Comparison of ENCODE assay signal across 7 mouse cellular contexts in the genomic region with DNA sequence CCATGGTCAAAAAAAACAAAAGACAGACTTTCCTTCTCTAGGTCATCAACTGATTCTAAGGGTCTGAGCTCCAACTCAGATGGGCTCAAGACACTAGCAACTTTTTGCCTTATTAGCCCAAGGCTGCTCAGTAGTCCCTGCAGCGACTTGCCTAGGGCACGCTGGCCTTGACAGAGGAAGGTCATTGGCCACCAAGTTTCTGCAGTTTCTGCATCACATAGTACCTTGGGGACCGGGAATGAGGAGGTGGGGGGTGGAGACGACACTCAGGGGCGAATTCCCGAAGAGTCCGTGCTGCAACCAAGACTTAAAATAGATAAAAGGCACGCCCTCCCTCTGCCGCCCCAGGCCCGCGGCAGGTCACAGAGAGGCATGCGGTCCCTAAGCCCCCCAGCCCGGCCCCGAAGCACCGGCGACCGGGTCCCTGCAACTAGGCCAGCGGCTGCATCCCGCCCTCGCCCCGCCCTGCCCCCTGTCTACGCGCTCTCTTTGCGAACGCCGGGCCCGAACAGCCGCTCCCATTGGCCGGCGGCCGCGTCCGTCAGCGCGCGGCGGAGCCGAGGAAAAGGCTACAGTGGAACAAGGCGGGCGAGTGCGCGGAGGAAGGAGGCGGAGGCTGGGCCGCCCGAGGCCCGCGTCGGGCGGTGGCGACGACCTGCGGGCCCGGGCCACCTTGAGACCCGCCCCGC. TPM values are rescaled to one million over a fixed set of nuclear protein-coding genes. Genes with fewer than 3 reads are reported as not detected.
DNase-seq lines count a peak whose midpoint lies in the region; ATAC-seq lines count a peak whose summit lies in the region.

No protein-coding gene starts in this region.

- ATAC-seq in limb, embryonic 11.5 days (ENCODE audit: insufficient number of reproducible peaks, low FRiP score, low TSS enrichment, low read depth) = peak; percentile 94
- ATAC-seq in midbrain, embryonic 14.5 days (ENCODE audit: low FRiP score, low TSS enrichment) = peak; percentile 94

- peak overlapping the region; percentile 77 for H3K4me2 ChIP-seq in limb, embryonic 11.5 days (ENCODE audit: low read depth, severe bottlenecking)
- peak overlapping the region; percentile 66 for H3K4me2 ChIP-seq in midbrain, embryonic 14.5 days (ENCODE audit: low read length)

- peaks cover 5% of the 10 kb centered on the region for H3K36me3 ChIP-seq in embryonic facial prominence, embryonic 10.5 days (replicated peaks)
- no peaks in the 10 kb centered on the region for H3K36me3 ChIP-seq in limb, embryonic 11.5 days (ENCODE audit: control insufficient read depth, insufficient read depth, low read length)
- H3K36me3 ChIP-seq in midbrain, embryonic 14.5 days (ENCODE audit: control insufficient read depth, insufficient read depth, low read length) = no peaks in the 10 kb centered on the region

- peaks cover 57% of the 10 kb centered on the region for H3K4me1 ChIP-seq in embryonic facial prominence, embryonic 10.5 days
- peaks cover 19% of the 10 kb centered on the region for H3K4me1 ChIP-seq in limb, embryonic 11.5 days (ENCODE audit: control insufficient read depth, insufficient read depth, low read length)
- H3K4me1 ChIP-seq in midbrain, embryonic 14.5 days (ENCODE audit: control insufficient read depth, insufficient read depth, low read length) = peaks cover 14% of the 10 kb centered on the region

- peaks cover 6% of the 10 kb centered on the region for H3K27me3 ChIP-seq in embryonic facial prominence, embryonic 10.5 days (replicated peaks; ENCODE audit: low read depth, poor library complexity, severe bottlenecking)
- H3K27me3 ChIP-seq in limb, embryonic 11.5 days (ENCODE audit: control insufficient read depth, insufficient read depth, low read length) = no peaks in the 10 kb centered on the region
- H3K27me3 ChIP-seq in midbrain, embryonic 14.5 days (ENCODE audit: control insufficient read depth, insufficient read depth, low read length) = no peaks in the 10 kb centered on the region

- no peaks in the 10 kb centered on the region for H3K9me3 ChIP-seq in embryonic facial prominence, embryonic 10.5 days
- no peaks in the 10 kb centered on the region for H3K9me3 ChIP-seq in limb, embryonic 11.5 days (ENCODE audit: control insufficient read depth, low read length)
- no peaks in the 10 kb centered on the region for H3K9me3 ChIP-seq in midbrain, embryonic 14.5 days (ENCODE audit: control insufficient read depth, low read length)

- peak overlapping the region; percentile 99 for H3K27ac ChIP-seq in embryonic facial prominence, embryonic 10.5 days (replicated peaks)
- peak overlapping the region; percentile 97 for H3K27ac ChIP-seq in limb, embryonic 11.5 days (replicated peaks; ENCODE audit: low read depth, low read length)
- H3K27ac ChIP-seq in midbrain, embryonic 14.5 days (replicated peaks; ENCODE audit: low read depth, low read length) = peak overlapping the region; percentile 94

- under 1% methylated on average over 55 of the region's 55 CpGs for WGBS in embryonic facial prominence, embryonic 10.5 days
- under 1% methylated on average over 41 of the region's 55 CpGs for WGBS in limb, embryonic 11.5 days
- WGBS in midbrain, embryonic 14.5 days = under 1% methylated on average over 55 of the region's 55 CpGs

- DNase-seq in adrenal gland, postnatal 10 days = peak; percentile 98
- peak; percentile 96 for DNase-seq in embryonic facial prominence, embryonic 10.5 days (ENCODE audit: low spot score)
- peak; percentile 100 for DNase-seq in heart, adult 11 months
- peak; percentile 96 for DNase-seq in kidney, adult 18-20 months
- peak; percentile 95 for DNase-seq in limb, embryonic 11.5 days (ENCODE audit: low spot score)
- DNase-seq in midbrain, embryonic 14.5 days = peak; percentile 97
- DNase-seq in spleen, adult 18-20 months = peak; percentile 93 to 94

- peak overlapping the region; percentile 98 for H3K9ac ChIP-seq in limb, embryonic 11.5 days (ENCODE audit: low read length)
- H3K9ac ChIP-seq in midbrain, embryonic 14.5 days (replicated peaks; ENCODE audit: low read length) = peak overlapping the region; percentile 95

- peak overlapping the region; percentile 84 for H3K4me3 ChIP-seq in embryonic facial prominence, embryonic 10.5 days
- H3K4me3 ChIP-seq in limb, embryonic 11.5 days (ENCODE audit: low read depth, low read length) = peak overlapping the region; percentile 74
- peak overlapping the region; percentile 45 for H3K4me3 ChIP-seq in midbrain, embryonic 14.5 days (replicated peaks; ENCODE audit: low read depth, low read length)

RNA-seq across cellular contexts. Expression of gene Prdm11, which starts 0.7 kb away (rescaled TPM):
- 10 to 100 TPM; 35.7 to 37.1 TPM for total RNA-seq in adrenal gland, postnatal 10 days (2021)
- polyA plus RNA-seq in embryonic facial prominence, embryonic 10.5 days (2016; fragmentation: Nextera tagmentation; extraction: Ambion mirVana) = 2.9 and 3.5 TPM in 2 replicates
- 2.4 and 2.6 TPM in 2 replicates for polyA plus RNA-seq in limb, embryonic 11.5 days (2014; fragmentation: Nextera tagmentation; extraction: Ambion mirVana)
- 2.4 and 2.6 TPM in 2 replicates for polyA plus RNA-seq in midbrain, embryonic 14.5 days (2014; fragmentation: Nextera tagmentation; extraction: Ambion mirVana)

Comparison
In these comparisons a context has a peak if more than half of its experiments do, and no peak if none do; other contexts are left out.
1. Peak in every context shown above with its lines: DNase-seq, ATAC-seq, H3K4me3 ChIP-seq and H3K27ac ChIP-seq.